Mouse (Mus musculus): ENCODE measurements around the gene Il1rapl1. TPM values are rescaled to one million over a fixed set of nuclear protein-coding genes. Genes with fewer than 3 reads are reported as not detected.
"Not testable (repeated sequence)": the region's sequence is repeated elsewhere in the genome, so short reads cannot be mapped to it uniquely, and the experiment has no call there.

The Il1rapl1 gene
- polyA plus RNA-seq, 1 experiment from 2014 or later = 0.89 TPM

- H3K27ac ChIP-seq = no peak overlapping the region
- H3K4me2 ChIP-seq (replicated peaks) = no peak overlapping the region
- H3K36me3 ChIP-seq = no peaks in the 10 kb centered on the region
- no peaks in the 10 kb centered on the region for H3K9me3 ChIP-seq
- ATAC-seq = no peak
- H3K4me3 ChIP-seq (replicated peaks) = no peak overlapping the region
- no peaks in the 10 kb centered on the region for H3K27me3 ChIP-seq (replicated peaks)
- H3K4me1 ChIP-seq (replicated peaks) = no peaks in the 10 kb centered on the region
- 88% methylated on average over 1 of the region's 1 CpGs for WGBS
- H3K9ac ChIP-seq = no peak overlapping the region
Measured at GRCm38 (mm10) chrX:87483416-87483815, 632.0 kb downstream of the Il1rapl1 start.

DNA sequence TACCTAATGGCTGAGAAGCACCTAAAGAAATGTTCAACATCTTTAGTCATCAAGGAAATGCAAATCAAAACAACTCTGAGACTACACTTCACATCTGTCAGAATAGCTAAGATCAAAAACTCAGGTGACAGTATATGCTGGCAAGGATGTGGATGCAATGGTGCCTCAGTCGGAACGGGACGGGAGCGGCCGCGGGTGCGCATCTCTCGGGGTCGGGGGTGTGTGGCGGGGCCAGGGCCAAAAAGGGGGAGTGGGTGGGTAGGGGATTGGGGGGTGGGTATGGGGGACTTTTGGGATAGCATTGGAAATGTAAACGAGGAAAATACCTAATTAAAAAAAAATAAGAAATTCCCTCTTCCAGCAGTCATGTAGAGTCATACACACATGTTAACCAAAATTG, 877.3 kb downstream of the Il1rapl1 start:
- not testable (repeated sequence) for H3K9ac ChIP-seq; H3K4me2 ChIP-seq (replicated peaks); H3K9me3 ChIP-seq; H3K27me3 ChIP-seq (replicated peaks); H3K36me3 ChIP-seq; H3K4me3 ChIP-seq (replicated peaks); H3K27ac ChIP-seq; H3K4me1 ChIP-seq (replicated peaks); ATAC-seq
- WGBS = 44% methylated on average over 11 of the region's 11 CpGs

GRCm38 (mm10) chrX:87225280-87225679, 890.2 kb downstream of the Il1rapl1 start:
- Histone ChIP-seq H3K4me1 (replicated peaks) (no peaks in the 10 kb centered on the region), H3K36me3 (no peaks in the 10 kb centered on the region), H3K27me3 (replicated peaks) (no peaks in the 10 kb centered on the region), H3K27ac (no peak overlapping the region), H3K4me3 (replicated peaks) (no peak overlapping the region), H3K4me2 (replicated peaks) (no peak overlapping the region), H3K9ac (no peak overlapping the region), H3K9me3 (no peaks in the 10 kb centered on the region)
- ATAC-seq = no peak

GRCm38 (mm10) chrX:87002296-87002695, 1113.1 kb downstream of the Il1rapl1 start:
- H3K4me1 ChIP-seq (replicated peaks) = no peaks in the 10 kb centered on the region
- ATAC-seq = no peak
- no peaks in the 10 kb centered on the region for H3K9me3 ChIP-seq
- no peaks in the 10 kb centered on the region for H3K27me3 ChIP-seq (replicated peaks)
- H3K36me3 ChIP-seq = no peaks in the 10 kb centered on the region
- H3K27ac ChIP-seq = no peak overlapping the region
- no peak overlapping the region for H3K4me3 ChIP-seq (replicated peaks)
- no peak overlapping the region for H3K9ac ChIP-seq
- no peak overlapping the region for H3K4me2 ChIP-seq (replicated peaks)

DNA sequence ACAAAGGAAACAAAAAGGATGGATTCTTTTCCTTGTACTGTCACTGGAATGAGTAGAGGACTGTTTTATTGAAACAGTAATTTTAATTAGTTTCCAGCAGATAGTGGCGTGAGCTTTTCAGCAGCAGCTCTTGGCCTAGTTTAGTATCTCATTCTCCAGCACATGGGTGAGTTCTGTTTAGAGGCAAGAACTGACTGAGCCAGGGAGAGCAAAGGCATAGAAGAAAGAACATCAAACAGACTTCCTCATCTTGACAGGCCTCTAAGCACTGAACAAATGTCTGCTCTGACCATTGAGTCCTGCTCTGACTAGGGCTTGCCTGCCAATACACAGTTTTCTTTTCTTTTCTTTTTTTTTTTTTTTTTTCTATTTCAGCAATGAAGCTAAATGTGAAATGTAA, 1160.3 kb downstream of the Il1rapl1 start:
- ATAC-seq = no peak
- no peak overlapping the region for H3K27ac ChIP-seq

GRCm38 (mm10) chrX:86954614-86955013, 1160.8 kb downstream of the Il1rapl1 start:
- ATAC-seq = no peak
- Histone ChIP-seq H3K27me3 (replicated peaks) (no peaks in the 10 kb centered on the region), H3K4me3 (replicated peaks) (no peak overlapping the region), H3K4me2 (replicated peaks) (no peak overlapping the region), H3K27ac (no peak overlapping the region), H3K9me3 (no peaks in the 10 kb centered on the region), H3K36me3 (no peaks in the 10 kb centered on the region), H3K9ac (no peak overlapping the region), H3K4me1 (replicated peaks) (no peaks in the 10 kb centered on the region)
- WGBS = 97% methylated on average over 1 of the region's 1 CpGs

More for the DNA sequence above, 1160.3 kb downstream of the Il1rapl1 start:
- Histone ChIP-seq H3K9ac (no peak overlapping the region), H3K4me2 (replicated peaks) (no peak overlapping the region), H3K9me3 (no peaks in the 10 kb centered on the region), H3K4me3 (replicated peaks) (no peak overlapping the region), H3K36me3 (no peaks in the 10 kb centered on the region), H3K27me3 (replicated peaks) (no peaks in the 10 kb centered on the region), H3K4me1 (replicated peaks) (no peaks in the 10 kb centered on the region)
- WGBS = 69% methylated on average over 1 of the region's 1 CpGs

DNA sequence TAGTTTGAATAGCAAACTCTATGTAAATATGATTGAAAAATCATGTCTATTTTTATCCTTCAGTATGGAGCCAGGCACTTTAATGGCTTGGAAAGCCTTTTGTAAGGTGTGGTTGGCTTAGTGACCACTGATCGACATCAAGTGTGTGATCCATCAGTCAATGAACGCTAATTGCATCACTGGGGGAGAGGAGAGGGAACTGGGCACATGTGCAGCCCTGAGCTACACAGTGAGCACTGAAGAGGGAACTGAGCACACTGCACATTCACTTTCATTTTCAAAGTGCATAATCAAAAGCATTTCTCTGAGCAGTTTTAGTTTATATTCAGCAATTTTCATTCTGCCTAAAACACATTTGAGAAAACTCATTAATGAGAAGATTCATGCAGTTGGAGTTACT, 1164.5 kb downstream of the Il1rapl1 start:
- Histone ChIP-seq H3K9me3 (no peaks in the 10 kb centered on the region), H3K4me3 (replicated peaks) (no peak overlapping the region), H3K4me2 (replicated peaks) (no peak overlapping the region), H3K36me3 (no peaks in the 10 kb centered on the region), H3K4me1 (replicated peaks) (no peaks in the 10 kb centered on the region), H3K27ac (no peak overlapping the region), H3K9ac (no peak overlapping the region), H3K27me3 (replicated peaks) (no peaks in the 10 kb centered on the region)
- 59% methylated on average over 2 of the region's 2 CpGs for WGBS
- no peak for ATAC-seq

DNA sequence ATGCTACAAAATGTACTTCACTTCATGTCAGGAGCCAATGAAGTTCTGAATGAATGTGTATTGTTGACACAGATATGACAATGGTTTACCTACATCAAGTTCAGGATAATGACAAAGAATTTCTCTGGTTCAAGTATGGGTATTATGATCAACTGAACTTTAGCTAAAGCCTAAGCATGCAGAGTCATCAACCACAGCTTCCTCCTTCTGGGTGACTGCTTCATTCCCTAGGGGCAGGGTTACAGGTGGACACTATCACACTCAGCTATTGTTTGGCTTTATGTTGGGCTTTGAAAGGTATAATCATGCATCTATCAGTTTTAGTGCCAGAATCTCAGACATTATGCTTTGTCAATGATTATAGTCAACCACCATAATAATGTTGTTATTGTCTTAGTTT, 1166.3 kb downstream of the Il1rapl1 start:
- Histone ChIP-seq H3K27me3 (replicated peaks) (no peaks in the 10 kb centered on the region), H3K9ac (no peak overlapping the region), H3K4me3 (replicated peaks) (no peak overlapping the region), H3K4me1 (replicated peaks) (no peaks in the 10 kb centered on the region), H3K9me3 (no peaks in the 10 kb centered on the region), H3K27ac (no peak overlapping the region), H3K4me2 (replicated peaks) (no peak overlapping the region), H3K36me3 (no peaks in the 10 kb centered on the region)
- no peak for ATAC-seq

DNA sequence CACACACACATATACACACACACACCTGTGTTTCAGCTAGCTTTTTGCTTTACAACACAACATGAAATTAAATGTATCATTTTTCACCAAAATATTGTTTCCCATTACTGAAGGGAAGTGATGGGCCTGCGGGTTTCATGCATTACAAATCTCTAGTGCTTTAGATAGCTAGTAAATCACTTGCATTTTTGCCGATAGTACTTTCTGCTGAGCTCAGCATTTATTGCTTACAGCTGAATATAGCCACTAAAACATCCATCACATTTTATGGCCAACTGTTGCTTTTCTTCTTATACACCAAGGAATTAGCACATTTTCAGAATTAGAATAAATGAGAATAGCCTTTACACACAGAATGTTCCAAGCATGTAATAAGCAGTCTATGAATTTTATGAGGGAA, 1260.6 kb downstream of the Il1rapl1 start:
- 73% methylated on average over 2 of the region's 2 CpGs for WGBS

DNA sequence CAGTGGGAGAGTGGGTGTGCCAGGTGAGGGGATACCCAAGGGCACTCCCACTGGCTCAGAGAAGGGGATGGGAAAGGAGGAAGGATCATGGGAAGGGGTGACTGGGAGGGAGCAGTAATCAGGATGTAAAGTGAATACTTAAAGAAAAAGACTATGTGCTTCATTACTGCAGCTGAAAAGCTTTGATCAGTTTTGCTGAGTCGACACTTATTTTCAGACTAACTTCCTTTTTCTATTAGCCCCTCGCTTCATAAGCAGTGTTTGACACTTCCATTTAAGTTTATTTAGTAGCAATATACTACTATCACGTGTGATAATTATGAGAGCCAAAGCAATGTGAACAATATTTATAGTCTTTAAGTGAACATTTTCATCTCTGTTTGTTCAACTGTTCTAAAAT, 1307.2 kb downstream of the Il1rapl1 start:
- H3K9ac ChIP-seq = no peak overlapping the region
- H3K9me3 ChIP-seq = no peaks in the 10 kb centered on the region
- H3K27ac ChIP-seq = no peak overlapping the region
- H3K4me3 ChIP-seq (replicated peaks) = no peak overlapping the region
- H3K36me3 ChIP-seq = no peaks in the 10 kb centered on the region
- no peak for ATAC-seq
- H3K27me3 ChIP-seq (replicated peaks) = no peaks in the 10 kb centered on the region
- H3K4me2 ChIP-seq (replicated peaks) = no peak overlapping the region
- 77% methylated on average over 3 of the region's 3 CpGs for WGBS
- no peaks in the 10 kb centered on the region for H3K4me1 ChIP-seq (replicated peaks)

More for the DNA sequence above, 1260.6 kb downstream of the Il1rapl1 start:
- ATAC-seq = no peak
- Histone ChIP-seq H3K36me3 (no peaks in the 10 kb centered on the region), H3K9me3 (no peaks in the 10 kb centered on the region), H3K9ac (no peak overlapping the region), H3K4me2 (replicated peaks) (no peak overlapping the region), H3K27ac (no peak overlapping the region), H3K27me3 (replicated peaks) (no peaks in the 10 kb centered on the region), H3K4me1 (replicated peaks) (no peaks in the 10 kb centered on the region), H3K4me3 (replicated peaks) (no peak overlapping the region)

DNA sequence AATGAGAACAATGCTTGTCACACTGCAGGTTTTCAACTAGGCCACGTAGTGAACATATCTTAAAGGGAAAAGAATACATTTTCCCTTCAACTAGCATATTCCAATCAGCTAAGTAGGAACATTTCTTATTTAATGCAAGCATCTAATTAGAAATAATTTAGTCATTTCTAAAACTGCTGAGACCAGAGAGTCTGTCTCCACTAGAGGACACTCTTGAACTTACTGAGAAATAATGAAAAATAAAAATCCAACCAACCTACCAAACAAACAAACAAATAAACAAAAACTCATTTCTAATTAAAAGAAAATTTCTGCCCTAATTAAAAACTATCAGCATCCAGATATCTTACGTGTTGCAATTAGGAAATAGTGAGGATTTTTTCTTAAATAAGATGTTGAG, 1312.7 kb downstream of the Il1rapl1 start:
- H3K9ac ChIP-seq = no peak overlapping the region
- H3K9me3 ChIP-seq = no peaks in the 10 kb centered on the region
- H3K36me3 ChIP-seq = no peaks in the 10 kb centered on the region
- no peak overlapping the region for H3K27ac ChIP-seq
- H3K4me2 ChIP-seq (replicated peaks) = no peak overlapping the region
- H3K27me3 ChIP-seq (replicated peaks) = no peaks in the 10 kb centered on the region
- H3K4me3 ChIP-seq (replicated peaks) = no peak overlapping the region
- H3K4me1 ChIP-seq (replicated peaks) = no peaks in the 10 kb centered on the region
- no peak for ATAC-seq
- 69% methylated on average over 2 of the region's 2 CpGs for WGBS

GRCm38 (mm10) chrX:86728803-86729202, 1386.6 kb downstream of the Il1rapl1 start:
- Histone ChIP-seq H3K36me3 (no peaks in the 10 kb centered on the region), H3K4me3 (replicated peaks) (no peak overlapping the region), H3K4me2 (replicated peaks) (no peak overlapping the region), H3K27ac (no peak overlapping the region), H3K27me3 (replicated peaks) (no peaks in the 10 kb centered on the region), H3K9ac (no peak overlapping the region), H3K4me1 (replicated peaks) (no peaks in the 10 kb centered on the region), H3K9me3 (no peaks in the 10 kb centered on the region)
- ATAC-seq = no peak
- WGBS = 61% methylated on average over 3 of the region's 3 CpGs

Measured in intestine, embryonic 15.5 days (tissue).